Mouse (Mus musculus) frontal cortex, postnatal 10 days (tissue): ENCODE data around the gene Ppp2r1b.

Experiments
- DNase-seq, 2 experiments: peaks; one replicate each; pipeline ENCODE4 v3.0.0; 2022; ENCODE audit warnings: low spot score in 2 of 2, mixed read lengths in 1 of 2

Gene Ppp2r1b

GRCm38 (mm10) chr9:50920933-50921895 is 76.1 kb downstream of the Ppp2r1b start:
- DNase-seq, result no peak

- no peak for DNase-seq
These were observed 77.5 kb downstream of the Ppp2r1b start for GRCm38 (mm10) chr9:50922363-50923153.

- DNase-seq, result no peak
These were observed 79.4 kb downstream of the Ppp2r1b start for GRCm38 (mm10) chr9:50924454-50924853.

- DNase-seq, result no peak
These were observed 80.7 kb downstream of the Ppp2r1b start for GRCm38 (mm10) chr9:50925801-50926200.

- no peak for DNase-seq
These were observed 84.9 kb downstream of the Ppp2r1b start for GRCm38 (mm10) chr9:50929986-50930385.

GRCm38 (mm10) chr9:50941804-50942401 is 96.8 kb downstream of the Ppp2r1b start:
- no peak for DNase-seq

GRCm38 (mm10) chr9:50942711-50943110 is 97.6 kb downstream of the Ppp2r1b start:
- DNase-seq, result no peak
